Mouse (Mus musculus) Patski (cell line): ENCODE data around the gene Gnai2. TPM values are rescaled to one million over a fixed set of nuclear protein-coding genes. Genes with fewer than 3 reads are reported as not detected.

Experiments
- ATAC-seq: fragments of 100-300 bp; one replicate; pipeline ENCODE4 v1.8.0; 2021
- CTCF ChIA-PET: fragments of 350-600 bp; sonication (Branson Sonifier 250); formaldehyde crosslinking; loops from one replicate; lab custom pipeline; 2022; ENCODE audit warnings: inconsistent platforms; lab: Charles Lee
- POLR2A ChIA-PET: fragments of 350-600 bp; sonication (Branson Sonifier 250); formaldehyde crosslinking; loops from one replicate; lab custom pipeline; 2022; ENCODE audit warnings: antibody characterized with exemption, inconsistent platforms; lab: Charles Lee
- DNase-seq: peaks from one replicate; pipeline ENCODE4 v3.0.0-alpha.2; 2011; ENCODE audit warnings: low read depth, low spot score
- H3K27me3 ChIP-seq: fragments of 371-371 bp; one replicate; pipeline ENCODE4 v1.5.1; 2021
- CTCF ChIP-seq: fragments of 100-300 bp; IDR thresholded peaks from one replicate; pipeline ENCODE4 v1.5.1; 2021
- in situ Hi-C: fragments of 300-500 bp; cut with MboI; formaldehyde crosslinking; loops from 3 replicates; pipeline ENCODE4 v1.11.1; 2018; ENCODE audit warnings: low pct_unique_long_range_greater_than_20kb, mixed read lengths
- polyA plus RNA-seq: library from polyadenylated mRNA; unstranded; gene quantifications from one replicate; pipeline ENCODE4 v1.2.3, GENCODE M21; 2021

Gnai2 gene
- polyA plus RNA-seq, 1 experiment from 2014 or later = 592 TPM

- no peak for DNase-seq
- CTCF ChIA-PET = interaction anchor here (4.3 kb wide), 1 partner anchor 15 kb away, joined by 16 read pairs; no protein-coding TSS in a partner anchor
- in situ Hi-C loops = no loop called here
- POLR2A ChIA-PET = interaction anchor here (0.9 kb wide), 1 partner anchor 8 kb away, joined by 3 read pairs; no protein-coding TSS in a partner anchor
- H3K27me3 ChIP-seq = no peaks in the 10 kb centered on the region
- no peak for ATAC-seq
- no peak for TF ChIP-seq CTCF
These were observed 25.6 kb upstream of the Gnai2 start for GRCm38 (mm10) chr9:107660777-107661176.

DNA sequence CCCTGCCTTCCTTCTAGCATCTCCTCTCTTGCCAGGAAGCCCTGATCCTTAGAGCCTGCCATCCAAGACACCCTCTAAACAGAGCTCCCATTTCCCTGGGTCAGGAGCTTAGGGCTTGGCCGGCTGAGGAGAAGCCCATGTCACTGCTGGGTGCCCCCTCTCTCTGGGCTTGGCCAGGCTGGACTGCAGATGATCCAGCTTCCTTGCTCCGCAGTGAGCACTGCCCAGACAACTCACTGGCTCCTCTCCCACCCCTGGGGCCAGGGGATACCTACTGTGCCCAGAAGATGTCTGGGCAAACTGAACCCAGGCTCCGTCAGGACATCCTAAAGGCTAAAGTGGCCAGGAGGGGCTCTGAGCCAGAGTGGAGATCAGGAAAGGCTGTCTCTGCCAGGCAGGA lies 24.8 kb upstream of the Gnai2 start:
- no peak for TF ChIP-seq CTCF
- ATAC-seq = no peak
- no peak for DNase-seq
- CTCF ChIA-PET = interaction anchor here (1.1 to 5.2 kb wide), 2 partner anchors 15 to 33 kb away, joined by 4 to 30 read pairs; no protein-coding TSS in a partner anchor
- POLR2A ChIA-PET = interaction anchor here (0.9 kb wide), 1 partner anchor 9 kb away, joined by 3 read pairs; no protein-coding TSS in a partner anchor
- in situ Hi-C loops = no loop called here
- H3K27me3 ChIP-seq = no peaks in the 10 kb centered on the region

- no peaks in the 10 kb centered on the region for H3K27me3 ChIP-seq
- in situ Hi-C loops = no loop called here
- no peak for TF ChIP-seq CTCF
- DNase-seq (no peak), ATAC-seq (no peak)
- ChIA-PET POLR2A (no interaction called here), CTCF (interaction anchor here (1.1 to 5.2 kb wide), 2 partner anchors 14 to 34 kb away, joined by 4 to 30 read pairs; no protein-coding TSS in a partner anchor)
These were observed 24.4 kb upstream of the Gnai2 start for GRCm38 (mm10) chr9:107659551-107659950.

- DNase-seq (no peak), ATAC-seq (no peak)
- POLR2A ChIA-PET = no interaction called here
- no peak for TF ChIP-seq CTCF
- CTCF ChIA-PET = interaction anchor here (5.2 kb wide), 1 partner anchor 13 kb away, joined by 30 read pairs; no protein-coding TSS in a partner anchor
- in situ Hi-C loops = no loop called here
- H3K27me3 ChIP-seq = no peaks in the 10 kb centered on the region
These were observed 22.9 kb upstream of the Gnai2 start for GRCm38 (mm10) chr9:107658096-107658495.

DNA sequence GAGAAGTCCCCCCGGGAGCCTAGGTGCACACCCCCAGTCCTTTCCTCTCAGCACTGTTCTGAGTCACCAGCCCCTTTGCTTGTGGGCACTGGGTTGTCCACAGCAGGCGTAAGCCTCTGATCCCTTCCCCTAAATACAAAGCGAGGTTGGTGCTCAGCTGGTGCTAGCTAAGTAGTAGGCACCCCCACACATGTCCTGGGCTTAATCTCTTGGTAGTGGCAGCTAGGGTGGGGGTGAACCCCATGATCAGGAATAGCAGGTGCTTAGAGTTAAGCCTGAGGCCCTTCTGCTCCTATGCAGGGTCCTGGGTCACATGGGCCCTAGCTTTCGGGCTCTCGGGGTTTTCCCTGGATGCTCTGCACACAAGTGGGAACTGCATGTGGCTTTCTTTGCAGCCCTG lies 22.0 kb upstream of the Gnai2 start:
- CTCF ChIA-PET = interaction anchor here (1.7 to 5.2 kb wide), 2 partner anchors 12 to 45 kb away, joined by 4 to 30 read pairs; no protein-coding TSS in a partner anchor
- in situ Hi-C loops = no loop called here
- POLR2A ChIA-PET = no interaction called here
- no peaks in the 10 kb centered on the region for H3K27me3 ChIP-seq
- no peak for DNase-seq
- no peak for ATAC-seq
- no peak for TF ChIP-seq CTCF

- POLR2A ChIA-PET = interaction anchor here (1.3 kb wide), 1 partner anchor 11 kb away, joined by 3 read pairs; no protein-coding TSS in a partner anchor
- CTCF ChIA-PET = interaction anchor here (1.1 to 5.2 kb wide), 2 partner anchors 9 kb away, joined by 5 to 30 read pairs; no protein-coding TSS in a partner anchor
- in situ Hi-C loops = no loop called here
- TF ChIP-seq CTCF = no peak
- DNase-seq (no peak), ATAC-seq (no peak)
- H3K27me3 ChIP-seq = no peaks in the 10 kb centered on the region
These were observed 19.4 kb upstream of the Gnai2 start for GRCm38 (mm10) chr9:107654585-107654984.

DNA sequence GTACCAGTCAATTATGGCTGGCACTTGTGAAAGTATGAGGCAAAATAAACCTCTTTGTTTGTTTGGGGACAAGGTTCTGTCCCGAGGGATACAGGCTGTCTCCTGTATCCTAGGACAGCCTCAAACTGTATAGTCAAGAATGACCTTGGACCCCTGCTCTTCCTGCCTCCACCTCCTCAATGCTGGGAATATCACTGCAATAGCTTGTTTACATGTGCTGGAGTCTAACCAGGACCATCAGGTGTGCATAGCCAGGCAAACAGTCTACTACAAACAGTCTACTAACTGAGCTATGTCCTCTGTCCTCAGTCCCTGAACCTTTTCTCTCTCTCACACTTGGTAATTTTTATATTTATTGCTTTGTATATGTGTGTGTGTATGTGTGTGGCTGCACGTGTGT lies 18.3 kb upstream of the Gnai2 start:
- H3K27me3 ChIP-seq = no peaks in the 10 kb centered on the region
- ATAC-seq (no peak), DNase-seq (no peak)
- in situ Hi-C loops = no loop called here
- ChIA-PET POLR2A (no interaction called here), CTCF (interaction anchor here (1.1 kb wide), 1 partner anchor 8 kb away, joined by 5 read pairs; no protein-coding TSS in a partner anchor)
- TF ChIP-seq CTCF = no peak

GRCm38 (mm10) chr9:107650708-107651481 lies 15.7 kb upstream of the Gnai2 start:
- DNase-seq = no peak
- CTCF ChIA-PET = interaction anchor here (1.0 to 1.1 kb wide), 2 partner anchors 25 to 87 kb away, joined by 3 read pairs; no protein-coding TSS in a partner anchor
- POLR2A ChIA-PET = no interaction called here
- H3K27me3 ChIP-seq = no peaks in the 10 kb centered on the region
- TF ChIP-seq CTCF = no peak
- in situ Hi-C loops = no loop called here
- no peak for ATAC-seq

GRCm38 (mm10) chr9:107650225-107650624 lies 15.1 kb upstream of the Gnai2 start:
- DNase-seq (no peak), ATAC-seq (no peak)
- no peak for TF ChIP-seq CTCF
- ChIA-PET CTCF (interaction anchor here (1.0 to 1.1 kb wide), 2 partner anchors 26 to 88 kb away, joined by 3 read pairs; no protein-coding TSS in a partner anchor), POLR2A (no interaction called here)
- H3K27me3 ChIP-seq = no peaks in the 10 kb centered on the region
- in situ Hi-C loops = no loop called here

GRCm38 (mm10) chr9:107648767-107649166 lies 13.6 kb upstream of the Gnai2 start:
- TF ChIP-seq CTCF = no peak
- no peaks in the 10 kb centered on the region for H3K27me3 ChIP-seq
- ChIA-PET POLR2A (interaction anchor here (0.6 kb wide), 1 partner anchor 89 kb away, joined by 3 read pairs; no protein-coding TSS in a partner anchor), CTCF (interaction anchor here (1.0 to 1.3 kb wide), 3 partner anchors 17 to 89 kb away, joined by 3 to 5 read pairs (median 4); no protein-coding TSS in a partner anchor)
- ATAC-seq (no peak), DNase-seq (no peak)
- in situ Hi-C loops = no loop called here
